Mouse (Mus musculus): ENCODE results near the gene Sptbn4.

DNA sequence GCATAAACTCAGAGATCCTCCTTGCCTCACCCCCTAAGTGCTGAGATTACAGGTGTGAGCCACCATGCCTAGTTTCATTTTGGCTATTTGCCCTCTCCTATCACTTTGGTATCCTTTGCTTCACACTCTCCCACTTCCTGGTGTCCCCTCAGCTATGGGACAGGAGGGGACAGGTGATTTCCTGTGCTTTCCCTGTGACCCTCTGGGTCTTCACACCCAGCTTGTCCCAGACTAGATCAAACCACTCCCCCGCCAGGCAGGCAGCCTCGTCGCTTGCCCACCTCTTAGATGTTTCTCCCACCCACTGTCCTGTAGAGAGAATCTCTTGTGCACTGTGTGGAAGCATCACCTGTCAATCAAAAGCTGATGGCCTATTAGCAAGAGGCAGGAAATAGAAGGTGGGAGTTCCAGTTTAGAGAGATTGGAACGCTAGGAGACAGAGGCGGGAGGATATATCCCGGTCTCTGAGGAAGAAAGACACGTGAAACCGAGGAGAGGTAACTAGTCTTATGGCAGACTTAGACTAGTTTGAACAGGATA lies 136.4 kb downstream of the Sptbn4 start:
- TF ChIP-seq CTCF (IDR thresholded peaks at IDR 0.05; ENCODE audit: extremely low read depth, insufficient read depth, insufficient read length, insufficient replicate concordance), result no peak
- TF ChIP-seq POLR2A (IDR thresholded peaks at IDR 0.05; ENCODE audit: low read depth, low read length), result no peak

All from spleen, adult 2 months (tissue).